Mouse (Mus musculus) C2C12 (cell line): ENCODE measurements at regions not wholly inside any gene's neighbourhood (a gene's known extent, or its start where the extent isn't known, plus 50 kb on each side); places are given as distances from the start of the nearest gene placed in this dataset.

Source experiments
- CEBPB ChIP-seq: IDR thresholded peaks from one replicate; pipeline ENCODE4 v1.6.1; 2011; ENCODE audit warnings: low read depth, mild to moderate bottlenecking, control low read depth, moderate library complexity
- CTCF ChIP-seq: IDR thresholded peaks from one replicate; pipeline ENCODE4 v1.5.1; 2011; ENCODE audit not compliant: control insufficient read depth, insufficient read depth, insufficient read length
- FOSL1 ChIP-seq: IDR thresholded peaks from one replicate; pipeline ENCODE4 v1.8.0; 2011; ENCODE audit warnings: mild to moderate bottlenecking, low read length; ENCODE audit not compliant: poor library complexity, insufficient read depth, severe bottlenecking
- MAX ChIP-seq: IDR thresholded peaks from one replicate; pipeline ENCODE4 v1.6.1; 2011; ENCODE audit warnings: mild to moderate bottlenecking, control low read depth
- MYOG ChIP-seq: IDR thresholded peaks from one replicate; pipeline ENCODE4 v1.6.1; 2011; ENCODE audit not compliant: control insufficient read depth, insufficient read length; ENCODE audit errors: extremely low read depth
- USF1 ChIP-seq: IDR thresholded peaks from one replicate; pipeline ENCODE4 v1.6.1; 2011; ENCODE audit warnings: low read depth, mild to moderate bottlenecking, control low read depth, moderate library complexity

- no peak for TF ChIP-seq CTCF
- TF ChIP-seq MYOG: no peak
- no peak for TF ChIP-seq USF1
- TF ChIP-seq MAX: no peak
- no peak for TF ChIP-seq FOSL1
- no peak for TF ChIP-seq CEBPB
These were observed 482.2 kb downstream of the Gm10295 start for GRCm38 (mm10) chr7:70869125-70869524.
